8 mouse cellular contexts compared by ENCODE assay signal in the genomic region with DNA sequence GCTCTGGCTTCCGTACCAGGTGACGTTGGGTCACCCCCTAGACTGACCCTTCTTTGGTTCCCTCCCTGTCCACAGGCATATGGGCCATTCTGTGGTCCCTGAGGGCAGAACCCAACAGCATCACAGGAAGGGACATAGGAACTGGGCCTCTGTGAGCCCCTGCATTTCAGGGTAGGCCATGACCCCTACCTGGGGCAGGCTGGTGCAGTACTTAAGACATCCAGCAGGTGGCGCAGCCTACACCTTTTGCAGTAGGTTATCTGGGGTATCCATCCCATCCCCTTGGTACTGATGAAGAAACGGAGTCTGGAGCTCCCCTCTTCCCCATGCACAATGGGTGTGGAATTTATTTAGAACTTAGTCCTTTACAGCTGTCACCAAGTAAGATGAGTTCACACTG. TPM values are rescaled to one million over a fixed set of nuclear protein-coding genes. Genes with fewer than 3 reads are reported as not detected.
A peak's percentile ranks its signal among the peaks of the same experiment; 100 is the strongest.
DNase-seq lines count a peak whose midpoint lies in the region; ATAC-seq lines count a peak whose summit lies in the region.

No protein-coding gene starts in this region.

- intact Hi-C loops in left cerebral cortex, postnatal 4 days (cut with DNase I), result no loop called here

- peak; percentile 70 for DNase-seq in CD4-positive, CD25-positive, alpha-beta regulatory T cell, adult 2 months (ENCODE audit: low read depth, low spot score)
- DNase-seq in left cerebral cortex, postnatal 4 days, result peak; percentile 59
- DNase-seq in left cerebral cortex, adult 11 months (ENCODE audit: low spot score), result no peak
- peak; percentile 62 for DNase-seq in adrenal gland, postnatal 14 days
- peak; percentile 41 for DNase-seq in embryo, embryonic 9.5 days (ENCODE audit: extremely low spot score)
- DNase-seq in lung, postnatal 10 days, result peak; percentile 42
- peak; percentile 57 for DNase-seq in thymus, postnatal 14 days

- no peak for ATAC-seq in CD4-positive, CD25-positive, alpha-beta regulatory T cell, adult 4 months

RNA-seq across cellular contexts. Expression of a gene that starts 35.0 kb away (rescaled TPM):
- polyA plus RNA-seq in CD4-positive, CD25-positive, alpha-beta regulatory T cell, adult 4 months (2017; shearing (Covaris generic)), result under 1 TPM in 1 of 2 experiments, not detected in 1; 0.12 TPM
- total RNA-seq in left cerebral cortex, postnatal 4 days (2021), result 100 to 1,000 TPM; 116 to 119 TPM
- 2.1 and 2.7 TPM in 2 replicates for total RNA-seq in adrenal gland, postnatal 14 days (2021)

RNA-seq across cellular contexts. Expression of a gene that starts 41.8 kb away (rescaled TPM):
- polyA plus RNA-seq in CD4-positive, CD25-positive, alpha-beta regulatory T cell, adult 4 months (2017; shearing (Covaris generic)), result under 1 TPM; 0.17 to 0.46 TPM
- 100 to 1,000 TPM; 138 to 140 TPM for total RNA-seq in left cerebral cortex, postnatal 4 days (2021)
- total RNA-seq in adrenal gland, postnatal 14 days (2021), result 41.0 and 46.2 TPM in 2 replicates

Comparison
In these comparisons a context has a peak if more than half of its experiments do, and no peak if none do; other contexts are left out.
1. RNA of a gene that starts 35.0 kb away (total RNA-seq): 116 to 119 TPM in left cerebral cortex, postnatal 4 days; 2.1 to 2.7 TPM in adrenal gland, postnatal 14 days; every median in the first group is over 10 times any median in the second.